Mouse (Mus musculus) kidney, embryonic 14.5 days (tissue): ENCODE measurements around the gene Adarb1. TPM values are rescaled to one million over a fixed set of nuclear protein-coding genes. Genes with fewer than 3 reads are reported as not detected.

Experiments
- ATAC-seq: fragments of 200-750 bp; cut with Nextera tagmentation; 2 replicates; pipeline ENCODE4 v1.8.0; 2017; ENCODE audit warnings: moderate number of reproducible peaks, mild to moderate bottlenecking, moderate TSS enrichment, moderate library complexity; ENCODE audit not compliant: low FRiP score, low TSS enrichment
- H3K27ac ChIP-seq: fragments of 300-500 bp; sonication (generic); 2 replicates; pipeline ENCODE4 v1.5.1; 2014; ENCODE audit warnings: low read depth, mild to moderate bottlenecking, low read length, moderate library complexity, mixed read lengths
- H3K27me3 ChIP-seq: fragments of 300-500 bp; sonication (generic); 2 replicates; pipeline ENCODE4 v1.6.1; 2014; ENCODE audit warnings: mild to moderate bottlenecking, low read length; ENCODE audit not compliant: control insufficient read depth, insufficient read depth
- H3K36me3 ChIP-seq: fragments of 300-500 bp; sonication (generic); 2 replicates; pipeline ENCODE4 v1.6.1; 2014; ENCODE audit warnings: low read length, mixed read lengths; ENCODE audit not compliant: control insufficient read depth, insufficient read depth
- H3K4me1 ChIP-seq: fragments of 300-500 bp; sonication (generic); 2 replicates; pipeline ENCODE4 v1.6.1; 2014; ENCODE audit warnings: low read length, mixed read lengths; ENCODE audit not compliant: control insufficient read depth, insufficient read depth
- H3K4me2 ChIP-seq: fragments of 300-500 bp; sonication (generic); replicated peaks from 2 replicates; pipeline ENCODE4 v1.6.1; 2014; ENCODE audit warnings: low read depth, mild to moderate bottlenecking, low read length
- H3K4me3 ChIP-seq: fragments of 300-500 bp; sonication (generic); 2 replicates; pipeline ENCODE4 v1.5.1; 2014; ENCODE audit warnings: mild to moderate bottlenecking, low read length
- H3K9ac ChIP-seq: fragments of 300-500 bp; sonication (generic); 2 replicates; pipeline ENCODE4 v1.6.1; 2014; ENCODE audit warnings: low read depth, mild to moderate bottlenecking, low read length, moderate library complexity
- H3K9me3 ChIP-seq: fragments of 300-500 bp; sonication (generic); 2 replicates; pipeline ENCODE4 v1.6.1; 2016; ENCODE audit warnings: low read length; ENCODE audit not compliant: control insufficient read depth
- WGBS: fragments of 180-500 bp; shearing (Covaris S2); extraction: QIAGEN DNeasy Blood & Tissue Kit; methylation state at CpG from one replicate; pipeline ENCODE4 v1.1.7; 2014; 5-methylcytosine and 5-hydroxymethylcytosine counted together
- polyA plus RNA-seq: library from polyadenylated mRNA; unstranded; fragments of >200 nt; fragmentation: Nextera tagmentation; extraction: Ambion mirVana; gene quantifications from 2 replicates; pipeline ENCODE4 v1.2.1, GENCODE M21; 2014

Gene Adarb1
- polyA plus RNA-seq, 1 experiment from 2014 or later, result 7.3 TPM

- 73% methylated on average over 1 of the region's 1 CpGs for WGBS
- H3K4me2 ChIP-seq, result no peak overlapping the region
Measured at GRCm38 (mm10) chr10:77402463-77402862, 15.6 kb downstream of the Adarb1 start.

GRCm38 (mm10) chr10:77401039-77401438 is 17.0 kb downstream of the Adarb1 start:
- H3K27me3 ChIP-seq, result no peaks in the 10 kb centered on the region
- no peak overlapping the region for H3K4me2 ChIP-seq
- H3K9ac ChIP-seq, result no peak overlapping the region
- H3K4me1 ChIP-seq, result no peaks in the 10 kb centered on the region
- H3K36me3 ChIP-seq, result no peaks in the 10 kb centered on the region
- no peak overlapping the region for H3K4me3 ChIP-seq
- H3K9me3 ChIP-seq, result no peaks in the 10 kb centered on the region
- no peak overlapping the region for H3K27ac ChIP-seq
- no peak for ATAC-seq
- 91% methylated on average over 6 of the region's 6 CpGs for WGBS

More at GRCm38 (mm10) chr10:77402463-77402862, 15.6 kb downstream of the Adarb1 start:
- ATAC-seq, result no peak
- Histone ChIP-seq H3K27ac (no peak overlapping the region), H3K4me3 (no peak overlapping the region), H3K4me1 (no peaks in the 10 kb centered on the region), H3K9me3 (no peaks in the 10 kb centered on the region), H3K27me3 (no peaks in the 10 kb centered on the region), H3K36me3 (no peaks in the 10 kb centered on the region), H3K9ac (no peak overlapping the region)

- Histone ChIP-seq H3K4me3 (no peak overlapping the region), H3K9me3 (no peaks in the 10 kb centered on the region), H3K4me1 (no peaks in the 10 kb centered on the region), H3K4me2 (no peak overlapping the region), H3K27me3 (no peaks in the 10 kb centered on the region), H3K9ac (no peak overlapping the region), H3K36me3 (no peaks in the 10 kb centered on the region), H3K27ac (no peak overlapping the region)
- 90% methylated on average over 5 of the region's 5 CpGs for WGBS
- ATAC-seq, result no peak
Measured at GRCm38 (mm10) chr10:77399938-77400337, 18.1 kb downstream of the Adarb1 start.

GRCm38 (mm10) chr10:77398082-77398481 is 20.0 kb downstream of the Adarb1 start:
- Histone ChIP-seq H3K9ac (no peak overlapping the region), H3K36me3 (no peaks in the 10 kb centered on the region), H3K4me1 (no peaks in the 10 kb centered on the region), H3K27ac (no peak overlapping the region), H3K9me3 (no peaks in the 10 kb centered on the region), H3K27me3 (no peaks in the 10 kb centered on the region), H3K4me2 (no peak overlapping the region), H3K4me3 (no peak overlapping the region)
- 70% methylated on average over 3 of the region's 3 CpGs for WGBS
- ATAC-seq, result no peak

GRCm38 (mm10) chr10:77397056-77397642 is 20.9 kb downstream of the Adarb1 start:
- Histone ChIP-seq H3K4me2 (no peak overlapping the region), H3K27me3 (no peaks in the 10 kb centered on the region), H3K9ac (no peak overlapping the region), H3K27ac (no peak overlapping the region), H3K9me3 (no peaks in the 10 kb centered on the region), H3K4me3 (no peak overlapping the region), H3K36me3 (no peaks in the 10 kb centered on the region), H3K4me1 (no peaks in the 10 kb centered on the region)
- WGBS, result 84% methylated on average over 6 of the region's 6 CpGs
- ATAC-seq, result no peak

GRCm38 (mm10) chr10:77396015-77396414 is 22.1 kb downstream of the Adarb1 start:
- no peaks in the 10 kb centered on the region for H3K36me3 ChIP-seq
- H3K4me2 ChIP-seq, result no peak overlapping the region
- no peaks in the 10 kb centered on the region for H3K9me3 ChIP-seq
- WGBS, result 90% methylated on average over 1 of the region's 1 CpGs
- no peak overlapping the region for H3K9ac ChIP-seq
- H3K27me3 ChIP-seq, result no peaks in the 10 kb centered on the region
- H3K4me1 ChIP-seq, result no peaks in the 10 kb centered on the region
- H3K4me3 ChIP-seq, result no peak overlapping the region
- no peak for ATAC-seq
- H3K27ac ChIP-seq, result no peak overlapping the region

GRCm38 (mm10) chr10:77391072-77391471 is 27.0 kb downstream of the Adarb1 start:
- H3K27me3 ChIP-seq, result no peaks in the 10 kb centered on the region
- H3K4me2 ChIP-seq, result no peak overlapping the region
- no peaks in the 10 kb centered on the region for H3K36me3 ChIP-seq
- ATAC-seq, result no peak
- no peak overlapping the region for H3K4me3 ChIP-seq
- no peak overlapping the region for H3K9ac ChIP-seq
- no peak overlapping the region for H3K27ac ChIP-seq
- no peaks in the 10 kb centered on the region for H3K9me3 ChIP-seq
- no peaks in the 10 kb centered on the region for H3K4me1 ChIP-seq
- 88% methylated on average over 6 of the region's 6 CpGs for WGBS

- H3K4me3 ChIP-seq, result no peak overlapping the region
- H3K9me3 ChIP-seq, result no peaks in the 10 kb centered on the region
- H3K9ac ChIP-seq, result no peak overlapping the region
- H3K4me1 ChIP-seq, result no peaks in the 10 kb centered on the region
- H3K27me3 ChIP-seq, result no peaks in the 10 kb centered on the region
- no peak for ATAC-seq
- WGBS, result 79% methylated on average over 1 of the region's 1 CpGs
- no peaks in the 10 kb centered on the region for H3K36me3 ChIP-seq
- no peak overlapping the region for H3K4me2 ChIP-seq
- H3K27ac ChIP-seq, result no peak overlapping the region
Measured at GRCm38 (mm10) chr10:77387558-77387957, 30.5 kb downstream of the Adarb1 start.

- ATAC-seq, result no peak
- Histone ChIP-seq H3K4me3 (no peak overlapping the region), H3K9me3 (no peaks in the 10 kb centered on the region), H3K4me2 (no peak overlapping the region), H3K9ac (no peak overlapping the region), H3K36me3 (no peaks in the 10 kb centered on the region), H3K27me3 (no peaks in the 10 kb centered on the region), H3K4me1 (no peaks in the 10 kb centered on the region), H3K27ac (no peak overlapping the region)
- 83% methylated on average over 4 of the region's 4 CpGs for WGBS
Measured at GRCm38 (mm10) chr10:77385731-77386130, 32.3 kb downstream of the Adarb1 start.
